Mouse (Mus musculus) embryonic stem cell, embryonic (primary cell): ENCODE data around the gene Sympk.

Experiments used
- CTCF ChIA-PET, 4 experiments: fragments of 300-600 bp in 2 of 4; fragments of 350-600 bp in 2 of 4; sonication (Branson Sonifier 250); formaldehyde crosslinking; loops; one replicate each; lab custom pipeline; 2022; ENCODE audit warnings: inconsistent platforms in 2 of 4; lab: Charles Lee
- POLR2A ChIA-PET, 4 experiments: fragments of 300-600 bp in 2 of 4; fragments of 350-600 bp in 2 of 4; sonication (Branson Sonifier 250); formaldehyde crosslinking; loops; one replicate each; lab custom pipeline; 2022; ENCODE audit warnings: antibody characterized with exemption in 4 of 4, inconsistent platforms in 1 of 4; lab: Charles Lee

Sympk gene

GRCm38 (mm10) chr7:19002115-19002514 lies 22.1 kb upstream of the Sympk start:
- ChIA-PET POLR2A (interaction anchor here in 3 of 4 experiments (0.6 to 8.3 kb wide), 15 partner anchors 11 to 207 kb away, joined by 3 to 63 read pairs (median 5); partner anchors contain the start of genes Foxa3 (in 3 of the 3), Mypop (in 2 of the 3), Eml2 (in 1 of the 3) and Nova2 (in 1 of the 3)), CTCF (interaction anchor here in 2 of 4 experiments (1.1 to 3.5 kb wide), 2 partner anchors 52 to 91 kb away, joined by 3 to 19 read pairs; partner anchors contain the start of genes Rsph6a (in 1 of the 2) and Six5 (in 1 of the 2))

- CTCF ChIA-PET = interaction anchor here (0.5 to 3.5 kb wide), 18 partner anchors 12 to 671 kb away, joined by 3 to 19 read pairs (median 4); partner anchors contain the start of genes Foxa3 (in 2 of the 4), Rsph6a (in 2 of the 4), Fbxo46 (in 1 of the 4) and Mypop (in 1 of the 4)
- POLR2A ChIA-PET = interaction anchor here in 3 of 4 experiments (0.5 to 8.3 kb wide), 43 partner anchors 8 to 678 kb away, joined by 3 to 63 read pairs (median 4); partner anchors contain the start of genes Foxa3 (in 3 of the 3), Mypop (in 2 of the 3), Apoc4 (in 1 of the 3) and Eml2 (in 1 of the 3)
Observed at GRCm38 (mm10) chr7:19002848-19003498, 21.2 kb upstream of the Sympk start.

GRCm38 (mm10) chr7:19003902-19004630 lies 20.1 kb upstream of the Sympk start, which contains the start of gene Irf2bp1:
Irf2bp1 (plus strand) TSS chr7:19004044.
- POLR2A ChIA-PET = interaction anchor here in 3 of 4 experiments (0.5 to 8.3 kb wide), 27 partner anchors 7 to 146 kb away, joined by 3 to 63 read pairs (median 3); partner anchors contain the start of genes Foxa3 (in 2 of the 3), Mypop (in 2 of the 3), Six5 (in 1 of the 3) and Snrpd2 (in 1 of the 3)

GRCm38 (mm10) chr7:19004631-19005079 lies 19.5 kb upstream of the Sympk start:
- CTCF ChIA-PET = interaction anchor here (0.5 to 3.5 kb wide), 17 partner anchors 10 to 197 kb away, joined by 3 to 19 read pairs (median 3); partner anchors contain the start of genes Foxa3 (in 2 of the 4), Six5 (in 1 of the 4) and Sympk (in 1 of the 4)
- POLR2A ChIA-PET = interaction anchor here in 3 of 4 experiments (0.6 to 8.3 kb wide), 17 partner anchors 10 to 111 kb away, joined by 3 to 63 read pairs (median 3); partner anchors contain the start of genes Foxa3 (in 2 of the 3), Mypop (in 1 of the 3) and Six5 (in 1 of the 3)

More at GRCm38 (mm10) chr7:19003902-19004630, 20.1 kb upstream of the Sympk start, which contains the start of gene Irf2bp1:
- CTCF ChIA-PET = interaction anchor here (0.5 to 3.5 kb wide), 18 partner anchors 11 to 514 kb away, joined by 3 to 19 read pairs (median 4); partner anchors contain the start of genes Foxa3 (in 2 of the 4), Fbxo46 (in 1 of the 4), Mypop (in 1 of the 4) and Nanos2 (in 1 of the 4)

- POLR2A ChIA-PET = interaction anchor here in 2 of 4 experiments (0.7 to 8.3 kb wide), 12 partner anchors 9 to 88 kb away, joined by 3 to 63 read pairs (median 5); partner anchors contain the start of genes Foxa3 (in 1 of the 2), Mypop (in 1 of the 2) and Six5 (in 1 of the 2)
- CTCF ChIA-PET = interaction anchor here (0.5 to 3.5 kb wide), 14 partner anchors 9 to 197 kb away, joined by 3 to 19 read pairs (median 4); partner anchors contain the start of genes Foxa3 (in 2 of the 4), Mypop (in 1 of the 4), Six5 (in 1 of the 4) and Sympk (in 1 of the 4)
Observed at GRCm38 (mm10) chr7:19005417-19006121, 18.6 kb upstream of the Sympk start.

- ChIA-PET POLR2A (interaction anchor here in 2 of 4 experiments (1.3 to 8.3 kb wide), 4 partner anchors 15 to 22 kb away, joined by 3 to 63 read pairs (median 6); partner anchors contain the start of genes Foxa3 (in 1 of the 2) and Mypop (in 1 of the 2)), CTCF (interaction anchor here in 3 of 4 experiments (0.7 to 2.0 kb wide), 4 partner anchors 9 to 251 kb away, joined by 3 to 10 read pairs (median 6); partner anchors contain the start of genes Foxa3 (in 1 of the 3) and Six5 (in 1 of the 3))
Observed at GRCm38 (mm10) chr7:19006476-19006875, 17.7 kb upstream of the Sympk start.

GRCm38 (mm10) chr7:19007026-19007977 lies 16.9 kb upstream of the Sympk start:
- ChIA-PET CTCF (interaction anchor here in 3 of 4 experiments (0.6 to 2.0 kb wide), 7 partner anchors 8 to 251 kb away, joined by 3 to 10 read pairs (median 5); partner anchors contain the start of genes Foxa3 (in 1 of the 3) and Six5 (in 1 of the 3)), POLR2A (interaction anchor here in 2 of 4 experiments (0.6 to 1.7 kb wide), 5 partner anchors 15 to 122 kb away, joined by 3 to 5 read pairs (median 5); partner anchors contain the start of gene Foxa3 (in 1 of the 2))

GRCm38 (mm10) chr7:19010581-19010980 lies 13.6 kb upstream of the Sympk start:
- CTCF ChIA-PET = no interaction called here
- POLR2A ChIA-PET = interaction anchor here in 2 of 4 experiments (1.0 to 1.1 kb wide), 2 partner anchors 13 to 43 kb away, joined by 3 read pairs; partner anchors contain the start of gene Foxa3 (in 1 of the 2)

GRCm38 (mm10) chr7:19012025-19012621 lies 12.1 kb upstream of the Sympk start:
- POLR2A ChIA-PET = interaction anchor here in 2 of 4 experiments (0.9 to 1.3 kb wide), 3 partner anchors 9 to 11 kb away, joined by 3 to 4 read pairs (median 4); partner anchors contain the start of gene Foxa3 (in 2 of the 2)

GRCm38 (mm10) chr7:19012882-19013281 lies 11.3 kb upstream of the Sympk start:
- POLR2A ChIA-PET = interaction anchor here in 1 of 4 experiments (0.6 to 1.3 kb wide), 3 partner anchors 10 to 152 kb away, joined by 3 to 6 read pairs (median 4); partner anchors contain the start of gene Foxa3
- CTCF ChIA-PET = interaction anchor here in 1 of 4 experiments (0.7 kb wide), 1 partner anchor 17 kb away, joined by 3 read pairs; no protein-coding TSS in a partner anchor

More at GRCm38 (mm10) chr7:19012025-19012621, 12.1 kb upstream of the Sympk start:
- CTCF ChIA-PET = interaction anchor here in 2 of 4 experiments (0.6 to 1.2 kb wide), 4 partner anchors 11 to 162 kb away, joined by 3 to 6 read pairs (median 4); partner anchors contain the start of genes Foxa3 (in 1 of the 2) and Sympk (in 1 of the 2)

GRCm38 (mm10) chr7:19014452-19014851 lies 9.7 kb upstream of the Sympk start:
- CTCF ChIA-PET = interaction anchor here (0.6 to 1.6 kb wide), 13 partner anchors 8 to 164 kb away, joined by 3 to 10 read pairs (median 4); partner anchors contain the start of genes Foxa3 (in 1 of the 4), Rsph6a (in 1 of the 4) and Six5 (in 1 of the 4)
- POLR2A ChIA-PET = interaction anchor here in 3 of 4 experiments (0.7 to 1.9 kb wide), 6 partner anchors 8 to 13 kb away, joined by 3 to 9 read pairs (median 6); partner anchors contain the start of genes Foxa3 (in 3 of the 3) and Sympk (in 1 of the 3)

GRCm38 (mm10) chr7:19016042-19016441 lies 8.1 kb upstream of the Sympk start:
- ChIA-PET CTCF (no interaction called here), POLR2A (no interaction called here)

GRCm38 (mm10) chr7:19017909-19018308 lies 6.3 kb upstream of the Sympk start:
- ChIA-PET POLR2A (no interaction called here), CTCF (no interaction called here)

- CTCF ChIA-PET = interaction anchor here in 1 of 4 experiments (1.6 kb wide), 1 partner anchor 14 kb away, joined by 5 read pairs; no protein-coding TSS in a partner anchor
- POLR2A ChIA-PET = interaction anchor here in 3 of 4 experiments (0.5 to 2.0 kb wide), 8 partner anchors 10 to 193 kb away, joined by 3 to 10 read pairs (median 4); partner anchors contain the start of genes Mypop (in 1 of the 3) and Six5 (in 1 of the 3)
Observed at GRCm38 (mm10) chr7:19021048-19021447, 3.1 kb upstream of the Sympk start.
